Mouse (Mus musculus): ENCODE measurements around the gene Gm20388. TPM values are rescaled to one million over a fixed set of nuclear protein-coding genes. Genes with fewer than 3 reads are reported as not detected.
A peak's percentile ranks its signal among the peaks of the same experiment; 100 is the strongest.

The Gm20388 gene
- polyA plus RNA-seq, 2 experiments: 8.5 TPM; not detected in 1

DNA sequence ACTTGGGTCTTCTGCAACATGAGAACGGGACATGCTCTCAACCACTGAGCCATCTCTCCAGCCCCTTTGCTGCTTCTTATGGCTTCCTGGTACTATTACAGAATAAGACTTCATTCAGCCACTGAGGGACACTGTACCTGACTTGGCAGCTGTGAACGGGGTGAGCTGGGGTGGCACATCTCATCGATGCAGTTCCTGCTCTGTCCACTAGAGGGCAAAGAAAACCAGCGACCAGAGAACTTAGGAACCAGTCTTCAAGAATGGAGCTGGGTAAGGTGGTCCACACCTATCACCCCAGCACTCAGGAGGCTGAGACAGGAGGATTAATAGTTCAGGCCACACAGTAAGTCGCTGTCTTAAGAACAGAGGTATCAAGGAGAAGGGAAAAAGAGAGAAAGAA, 685.3 kb downstream of the Gm20388 start:
- Histone ChIP-seq H3K27me3 (ENCODE audit: control insufficient read depth, insufficient read depth, low read length) (no peaks in the 10 kb centered on the region; the same call in 1 of the 2 replicates), H3K36me3 (replicated peaks; ENCODE audit: control insufficient read depth, insufficient read depth, low read depth) (no peaks in the 10 kb centered on the region), H3K27ac (no peak overlapping the region), H3K4me3 (ENCODE audit: insufficient read depth in 1 of 2, low read depth in 2 of 2, low read length in 2 of 2) (no peak overlapping the region), H3K9ac (replicated peaks) (no peak overlapping the region), H3K9me3 (ENCODE audit: control insufficient read depth, low read length) (no peaks in the 10 kb centered on the region; the same call in 1 of the 2 replicates), H3K4me1 (replicated peaks; ENCODE audit: control insufficient read depth in 2 of 2, insufficient read depth in 2 of 2, low read length in 1 of 2) (no peaks in the 10 kb centered on the region; a peak in 1 of 4 replicates), H3K4me2 (ENCODE audit: low read depth) (no peak overlapping the region)
- ATAC-seq (ENCODE audit: insufficient read depth): peak; percentile 36; the same call in 1 of the 2 replicates
- WGBS (ENCODE audit: insufficient replicate concordance): 9% methylated on average over 5 of the region's 5 CpGs
- DNase-seq (ENCODE audit: low read depth in 3 of 3, low spot score in 3 of 3): peak; percentile 42 to 52 (median 43)
- peak; percentile 96 for TF ChIP-seq CTCF (IDR thresholded peaks at IDR 0.05; ENCODE audit: low read depth)
- no peak for TF ChIP-seq EP300 (IDR thresholded peaks at IDR 0.05; ENCODE audit: low read depth)

DNA sequence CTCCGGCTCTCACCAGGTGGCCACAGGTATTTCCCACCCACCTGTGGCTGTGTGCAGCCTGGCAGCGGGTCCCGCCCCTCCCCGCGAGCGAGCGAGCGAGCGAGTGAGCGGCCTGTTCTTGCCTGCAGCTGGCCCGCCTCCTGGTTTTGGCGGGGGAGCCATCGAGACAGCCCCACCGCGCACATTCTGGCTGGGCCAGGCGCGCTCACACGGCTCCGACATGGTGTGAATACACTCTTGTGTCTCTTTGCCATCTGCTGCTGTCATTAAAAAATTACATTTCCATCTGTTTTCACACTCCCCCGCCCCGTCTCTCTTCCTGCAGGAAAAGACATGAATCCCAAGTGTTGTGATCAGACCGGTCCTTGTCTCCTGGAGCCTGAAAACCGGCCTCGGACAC, 687.9 kb downstream of the Gm20388 start:
- no peaks in the 10 kb centered on the region; the same call in 1 of the 2 replicates for H3K27me3 ChIP-seq (ENCODE audit: control insufficient read depth, insufficient read depth, low read length)
- DNase-seq (ENCODE audit: low read depth in 3 of 3, low spot score in 3 of 3) (no peak), ATAC-seq (ENCODE audit: insufficient read depth) (no peak)
- no peak overlapping the region for H3K9ac ChIP-seq (replicated peaks)
- H3K27ac ChIP-seq: no peak overlapping the region
- no peak overlapping the region for H3K4me3 ChIP-seq (ENCODE audit: insufficient read depth in 1 of 2, low read depth in 2 of 2, low read length in 2 of 2)
- WGBS (ENCODE audit: insufficient replicate concordance): 52% methylated on average over 24 of the region's 24 CpGs
- H3K4me2 ChIP-seq (ENCODE audit: low read depth): no peak overlapping the region
- TF ChIP-seq CTCF (IDR thresholded peaks at IDR 0.05; ENCODE audit: low read depth) (no peak), EP300 (IDR thresholded peaks at IDR 0.05; ENCODE audit: low read depth) (no peak)
- no peaks in the 10 kb centered on the region; the same call in 1 of the 2 replicates for H3K9me3 ChIP-seq (ENCODE audit: control insufficient read depth, low read length)
- no peaks in the 10 kb centered on the region; a peak in 1 of 4 replicates for H3K4me1 ChIP-seq (replicated peaks; ENCODE audit: control insufficient read depth in 2 of 2, insufficient read depth in 2 of 2, low read length in 1 of 2)
- H3K36me3 ChIP-seq (replicated peaks; ENCODE audit: control insufficient read depth, insufficient read depth, low read depth): no peaks in the 10 kb centered on the region

DNA sequence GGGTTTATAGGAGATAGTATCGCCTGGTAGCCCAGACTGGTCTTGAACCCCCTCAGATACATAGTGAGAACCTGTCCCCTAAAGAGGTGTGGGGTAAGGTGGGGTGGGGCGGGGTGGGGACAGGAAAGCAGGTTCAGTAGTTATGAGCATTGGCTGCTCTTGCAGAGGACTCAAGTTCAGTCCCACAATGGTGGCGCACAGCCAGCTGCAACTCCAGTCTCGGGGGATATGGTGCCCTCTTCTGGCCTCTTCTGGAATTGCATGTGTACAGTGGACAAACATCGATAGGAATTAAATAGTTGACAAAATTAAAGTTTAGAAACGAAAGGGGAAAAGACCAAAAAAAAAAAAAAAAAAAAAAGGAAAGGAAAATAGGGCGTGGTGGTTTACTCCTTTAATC, 688.9 kb downstream of the Gm20388 start:
- peak; percentile 87 for TF ChIP-seq CTCF (IDR thresholded peaks at IDR 0.05; ENCODE audit: low read depth)
- TF ChIP-seq EP300 (IDR thresholded peaks at IDR 0.05; ENCODE audit: low read depth): no peak
- WGBS (ENCODE audit: insufficient replicate concordance): 23% methylated on average over 7 of the region's 7 CpGs
- ATAC-seq (ENCODE audit: insufficient read depth) (no peak), DNase-seq (ENCODE audit: low read depth in 3 of 3, low spot score in 3 of 3) (peak in 2 of 3 experiments; percentile 33 to 40)
- Histone ChIP-seq H3K4me3 (ENCODE audit: insufficient read depth in 1 of 2, low read depth in 2 of 2, low read length in 2 of 2) (no peak overlapping the region), H3K27me3 (ENCODE audit: control insufficient read depth, insufficient read depth, low read length) (no peaks in the 10 kb centered on the region; the same call in 1 of the 2 replicates), H3K27ac (no peak overlapping the region), H3K4me1 (replicated peaks; ENCODE audit: control insufficient read depth in 2 of 2, insufficient read depth in 2 of 2, low read length in 1 of 2) (no peaks in the 10 kb centered on the region; a peak in 1 of 4 replicates), H3K9me3 (ENCODE audit: control insufficient read depth, low read length) (no peaks in the 10 kb centered on the region; the same call in 1 of the 2 replicates), H3K9ac (replicated peaks) (no peak overlapping the region), H3K4me2 (ENCODE audit: low read depth) (no peak overlapping the region), H3K36me3 (replicated peaks; ENCODE audit: control insufficient read depth, insufficient read depth, low read depth) (no peaks in the 10 kb centered on the region)

DNA sequence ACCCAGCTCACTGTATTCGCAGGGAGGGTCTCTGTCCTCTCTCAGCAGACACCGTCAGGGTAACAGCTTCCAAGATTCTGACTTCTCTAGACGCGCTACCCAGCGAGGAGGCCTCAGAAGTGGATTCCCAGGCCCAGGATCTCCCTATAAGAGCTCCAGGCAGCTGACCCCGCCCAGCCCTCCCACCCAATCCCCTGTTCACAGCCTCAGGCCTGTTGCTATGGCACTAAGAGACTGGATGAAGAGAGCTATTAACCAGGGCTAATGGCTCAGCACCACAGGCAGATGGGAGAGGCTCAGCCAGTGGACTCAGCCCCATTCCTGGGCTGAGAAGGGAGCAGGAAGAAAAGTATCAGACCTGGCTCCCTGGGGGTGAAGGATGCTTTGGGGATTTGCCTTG, 692.0 kb downstream of the Gm20388 start:
- H3K4me1 ChIP-seq (replicated peaks; ENCODE audit: control insufficient read depth in 2 of 2, insufficient read depth in 2 of 2, low read length in 1 of 2): no peaks in the 10 kb centered on the region
- 69% methylated on average over 6 of the region's 6 CpGs for WGBS (ENCODE audit: insufficient replicate concordance)
- no peak overlapping the region for H3K4me2 ChIP-seq (ENCODE audit: low read depth)
- DNase-seq (ENCODE audit: low read depth in 3 of 3, low spot score in 3 of 3) (no peak), ATAC-seq (ENCODE audit: insufficient read depth) (no peak)
- H3K4me3 ChIP-seq (ENCODE audit: insufficient read depth in 1 of 2, low read depth in 2 of 2, low read length in 2 of 2): no peak overlapping the region
- H3K9ac ChIP-seq (replicated peaks): no peak overlapping the region
- no peaks in the 10 kb centered on the region; the same call in 1 of the 2 replicates for H3K27me3 ChIP-seq (ENCODE audit: control insufficient read depth, insufficient read depth, low read length)
- H3K27ac ChIP-seq: no peak overlapping the region
- TF ChIP-seq CTCF (IDR thresholded peaks at IDR 0.05; ENCODE audit: low read depth): no peak
- TF ChIP-seq EP300 (IDR thresholded peaks at IDR 0.05; ENCODE audit: low read depth): no peak
- H3K36me3 ChIP-seq (replicated peaks; ENCODE audit: control insufficient read depth, insufficient read depth, low read depth): no peaks in the 10 kb centered on the region
- H3K9me3 ChIP-seq (ENCODE audit: control insufficient read depth, low read length): no peaks in the 10 kb centered on the region

DNA sequence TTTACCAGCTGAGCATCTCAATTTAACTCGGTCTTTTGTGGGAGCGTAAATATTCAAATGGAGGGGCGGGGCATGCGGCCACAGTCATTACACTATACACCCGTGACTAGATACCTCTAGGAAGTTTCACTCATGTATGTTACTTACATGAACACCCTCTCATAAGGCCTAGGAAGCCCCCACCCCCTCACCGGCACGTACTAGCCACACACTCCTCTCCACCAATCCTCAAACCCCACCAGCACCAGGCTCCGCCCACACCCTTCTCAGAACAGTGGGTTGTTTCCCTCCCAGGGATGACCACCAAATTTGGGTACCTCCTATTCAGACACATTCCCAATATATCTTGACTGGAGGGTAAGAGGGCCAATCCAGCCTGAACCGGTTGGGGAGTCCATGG, 696.8 kb downstream of the Gm20388 start:
- DNase-seq (ENCODE audit: low read depth in 3 of 3, low spot score in 3 of 3) (no peak), ATAC-seq (ENCODE audit: insufficient read depth) (0 out of 2 replicates have a peak, but pooled peaks have one; percentile 26)
- no peaks in the 10 kb centered on the region for H3K36me3 ChIP-seq (replicated peaks; ENCODE audit: control insufficient read depth, insufficient read depth, low read depth)
- no peaks in the 10 kb centered on the region for H3K4me1 ChIP-seq (replicated peaks; ENCODE audit: control insufficient read depth in 2 of 2, insufficient read depth in 2 of 2, low read length in 1 of 2)
- no peak overlapping the region for H3K9ac ChIP-seq (replicated peaks)
- 71% methylated on average over 9 of the region's 9 CpGs for WGBS (ENCODE audit: insufficient replicate concordance)
- TF ChIP-seq CTCF (IDR thresholded peaks at IDR 0.05; ENCODE audit: low read depth): no peak
- TF ChIP-seq EP300 (IDR thresholded peaks at IDR 0.05; ENCODE audit: low read depth): no peak
- H3K27me3 ChIP-seq (ENCODE audit: control insufficient read depth, insufficient read depth, low read length): no peaks in the 10 kb centered on the region
- no peak overlapping the region for H3K27ac ChIP-seq
- peak overlapping the region; percentile 27 for H3K4me2 ChIP-seq (ENCODE audit: low read depth)
- no peaks in the 10 kb centered on the region for H3K9me3 ChIP-seq (ENCODE audit: control insufficient read depth, low read length)
- no peak overlapping the region for H3K4me3 ChIP-seq (ENCODE audit: insufficient read depth in 1 of 2, low read depth in 2 of 2, low read length in 2 of 2)

Data from liver, embryonic 14.5 days (tissue).